Mouse (Mus musculus): ENCODE results near the gene Ahrr.

Gene Ahrr

DNA sequence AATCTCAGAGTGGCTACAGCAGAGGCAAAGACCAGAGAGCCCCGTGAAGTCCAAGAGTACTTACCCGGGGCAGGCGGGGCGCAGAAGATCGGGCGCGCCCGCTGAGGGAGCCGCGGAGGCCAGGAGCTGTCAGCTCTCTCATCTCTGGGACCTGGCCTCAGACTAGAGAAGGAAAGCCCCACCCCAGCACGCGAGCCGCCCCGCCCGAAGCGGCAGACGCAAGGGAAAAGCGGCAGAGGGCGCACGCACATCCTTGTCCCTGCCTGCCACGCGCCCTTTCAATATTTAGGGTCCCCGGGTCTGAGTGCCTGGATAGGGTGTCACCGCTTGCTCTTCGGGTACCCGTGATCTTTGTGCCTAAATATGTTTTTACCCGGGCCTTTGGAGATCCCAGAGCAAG is at the start of gene Ahrr:
Gene Ahrr, minus strand, starts transcription at position 165 of the 400 bp plus-strand sequence.
- DNase-seq: peak; percentile 42

DNA sequence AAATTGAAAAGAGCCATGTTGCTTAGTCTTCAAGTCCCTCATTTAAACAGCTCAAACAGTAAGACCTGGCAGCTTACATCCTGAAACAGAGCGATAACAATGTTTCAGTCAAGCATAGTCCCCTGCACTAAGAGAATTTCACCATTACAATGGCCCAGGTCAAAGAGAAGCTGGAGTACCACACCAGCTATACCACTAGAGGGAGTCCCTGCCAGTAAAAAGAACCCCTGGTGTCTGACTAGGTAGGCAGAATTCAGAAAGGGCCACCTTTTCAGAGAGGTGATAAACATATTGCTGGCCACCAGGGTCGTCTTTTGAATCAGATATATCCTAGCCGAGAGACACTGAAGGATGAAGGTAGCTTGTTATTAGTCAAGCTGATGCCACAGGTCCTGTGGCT is 48.9 kb upstream of the Ahrr start:
- DNase-seq: no peak

DNA sequence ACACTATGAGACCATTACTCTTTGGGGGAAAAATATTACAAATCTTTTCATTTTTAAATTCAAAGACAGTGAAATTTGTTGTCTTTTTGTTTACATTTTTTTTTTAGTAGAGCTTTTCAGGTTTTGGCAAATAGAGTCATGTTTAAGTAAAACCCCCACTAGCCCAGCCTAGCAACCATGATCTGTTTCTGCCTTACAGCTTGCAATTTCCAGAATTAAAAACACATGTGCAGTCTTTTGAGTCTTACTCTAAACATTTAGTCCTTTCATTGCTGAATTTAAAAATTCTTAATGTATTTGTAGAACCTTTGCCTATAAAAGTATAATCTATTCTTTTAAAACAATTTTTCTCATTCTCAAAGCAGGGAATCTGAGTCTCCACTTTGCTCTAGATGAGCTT is 37.2 kb upstream of the Ahrr start:
- DNase-seq: no peak

- DNase-seq: peak; percentile 81
Observed at GRCm38 (mm10) chr13:74317170-74317849, 25.2 kb upstream of the Ahrr start, which contains the start of gene Pdcd6. Gene Pdcd6 (minus strand): TSS chr13:74317580.

- DNase-seq: no peak
Observed at GRCm38 (mm10) chr13:74316789-74317169, 24.6 kb upstream of the Ahrr start.

GRCm38 (mm10) chr13:74316386-74316785 is 24.3 kb upstream of the Ahrr start:
- no peak for DNase-seq

DNA sequence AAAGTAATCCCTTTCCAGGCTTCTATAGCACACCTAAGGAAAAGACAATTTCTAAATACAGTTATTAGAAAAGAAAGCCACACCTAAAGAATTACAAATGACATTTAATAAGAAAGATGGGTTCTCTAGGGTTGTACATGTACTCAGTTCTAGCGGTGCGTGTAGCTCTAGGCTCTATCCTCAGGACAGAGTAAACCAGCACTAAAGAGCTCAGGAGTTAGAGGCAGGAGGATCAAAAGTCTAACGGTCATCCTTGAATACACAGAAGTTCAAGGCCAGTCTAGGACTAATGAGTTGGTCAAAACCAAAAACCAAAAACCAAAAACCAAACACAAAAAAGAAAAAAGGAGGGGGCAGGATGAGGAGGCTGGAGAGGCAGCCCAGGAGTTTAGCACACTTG is 22.5 kb upstream of the Ahrr start:
- no peak for DNase-seq

GRCm38 (mm10) chr13:74305780-74306179 is 13.6 kb upstream of the Ahrr start:
- no peak for DNase-seq

DNA sequence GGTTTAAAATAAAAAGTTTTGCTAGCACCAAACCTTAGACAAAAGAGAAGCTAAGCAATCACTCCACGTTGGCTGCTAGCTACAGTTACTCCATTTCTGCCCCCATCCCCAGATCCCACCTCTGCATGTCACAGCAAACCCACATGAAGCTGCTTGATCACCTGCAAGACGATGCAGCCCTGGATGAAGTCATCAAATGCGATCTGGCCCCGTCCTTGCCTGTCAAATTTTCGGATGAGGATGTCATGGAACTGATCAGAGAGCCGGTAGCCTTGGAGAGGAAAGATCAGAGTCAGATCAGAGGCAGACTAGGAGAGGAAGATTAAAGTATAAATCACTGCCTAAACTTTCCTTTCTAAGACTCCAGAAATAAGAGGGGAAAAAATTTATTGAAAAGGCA is 13.2 kb upstream of the Ahrr start:
- DNase-seq: no peak

DNA sequence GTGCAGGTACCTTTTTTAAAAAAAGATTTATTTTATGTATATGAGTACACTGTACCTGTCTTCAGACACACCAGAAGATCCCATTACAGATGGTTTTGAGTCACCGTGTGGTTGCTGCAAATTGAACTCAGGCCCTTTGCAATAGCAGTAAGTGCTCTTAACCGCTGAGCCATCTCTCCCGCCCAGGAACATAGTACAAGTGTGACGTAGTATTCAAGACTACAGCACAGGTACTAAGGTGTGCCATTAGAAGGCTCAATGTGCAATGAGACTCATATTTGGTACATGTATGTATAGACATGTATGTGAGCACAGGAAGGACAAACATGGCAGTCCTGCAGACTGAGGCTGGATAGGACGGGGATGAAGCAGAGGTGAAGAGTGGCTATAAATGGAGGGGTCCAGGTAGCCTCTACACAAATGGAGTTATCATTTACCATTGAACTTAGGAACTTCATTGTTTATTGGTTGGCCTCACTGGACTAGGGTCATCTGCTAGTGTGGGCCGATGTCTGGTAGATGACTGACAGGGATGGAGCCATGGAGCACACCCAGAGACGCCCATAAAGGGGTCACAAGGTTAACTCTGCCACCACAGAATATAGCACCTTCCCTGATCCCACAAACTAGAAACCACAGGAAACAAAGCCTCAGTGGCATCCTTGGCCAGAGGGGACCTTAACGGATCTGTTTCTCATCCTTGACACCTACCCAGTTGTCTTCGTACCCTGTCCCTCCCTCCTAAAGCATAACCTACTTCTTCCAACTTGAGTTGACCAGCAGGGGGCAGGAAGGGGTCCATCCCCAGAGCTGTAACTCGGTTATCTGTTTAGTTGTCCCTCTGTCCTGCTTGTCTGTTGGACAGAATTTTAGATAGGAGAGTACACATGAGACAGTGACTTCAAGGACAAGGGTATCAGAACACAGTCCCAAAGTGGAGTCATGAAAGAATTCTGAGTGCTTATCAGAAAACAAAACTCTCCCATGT is 10.2 kb upstream of the Ahrr start:
- DNase-seq: peak; percentile 18

DNA sequence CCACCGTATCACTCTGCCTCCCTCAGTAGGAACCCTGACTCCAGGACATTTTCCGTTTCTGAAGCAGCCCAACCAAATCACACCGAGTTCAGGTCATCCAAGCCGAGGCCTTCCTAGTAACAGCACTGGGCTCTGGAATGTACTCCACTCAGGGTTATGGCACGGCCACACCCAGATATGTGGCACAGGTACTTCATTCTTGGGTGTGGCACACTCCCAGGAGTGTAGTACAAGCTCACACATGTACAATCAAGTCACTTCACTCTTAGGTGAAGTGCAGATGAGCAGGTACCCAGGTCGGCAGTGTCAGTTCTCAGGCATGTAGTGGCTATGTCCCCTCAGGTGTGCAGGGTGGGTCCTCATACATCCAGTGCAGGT is 9.5 kb upstream of the Ahrr start:
- no peak for DNase-seq

DNA sequence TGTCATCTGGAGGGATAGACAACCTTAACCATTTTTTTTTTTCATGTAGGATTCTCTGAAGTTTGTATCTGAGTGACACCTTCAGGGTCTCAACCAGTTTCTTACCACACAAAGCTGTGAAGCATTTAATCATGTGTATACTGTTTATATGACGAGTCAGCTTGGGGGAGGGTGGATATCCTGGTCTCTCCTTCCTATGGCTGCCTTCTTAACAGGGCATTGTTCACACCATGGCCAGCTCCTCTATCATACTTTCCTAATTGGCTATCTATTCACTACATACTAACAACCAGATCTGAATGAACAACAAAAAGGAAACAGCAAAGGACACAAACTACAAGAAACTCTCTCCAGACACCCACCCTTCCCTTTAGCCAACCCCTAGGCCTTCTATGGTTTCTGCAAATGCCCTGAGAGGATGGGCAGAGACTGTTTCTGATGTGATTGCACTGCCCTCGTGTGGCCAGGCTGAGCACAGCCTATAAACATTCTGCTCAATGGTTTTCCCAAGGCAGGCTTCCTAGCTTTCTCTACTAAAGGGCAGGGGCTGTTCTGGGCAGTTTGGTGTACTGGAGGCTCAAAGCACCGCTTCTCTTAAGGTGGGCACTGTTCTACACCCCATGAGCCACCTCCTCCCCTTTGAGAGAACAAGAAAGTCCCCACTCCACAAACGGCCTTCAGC is 8.9 kb upstream of the Ahrr start:
- DNase-seq: peak; percentile 67

GRCm38 (mm10) chr13:74296376-74296775 is 4.2 kb upstream of the Ahrr start:
- DNase-seq: no peak

DNA sequence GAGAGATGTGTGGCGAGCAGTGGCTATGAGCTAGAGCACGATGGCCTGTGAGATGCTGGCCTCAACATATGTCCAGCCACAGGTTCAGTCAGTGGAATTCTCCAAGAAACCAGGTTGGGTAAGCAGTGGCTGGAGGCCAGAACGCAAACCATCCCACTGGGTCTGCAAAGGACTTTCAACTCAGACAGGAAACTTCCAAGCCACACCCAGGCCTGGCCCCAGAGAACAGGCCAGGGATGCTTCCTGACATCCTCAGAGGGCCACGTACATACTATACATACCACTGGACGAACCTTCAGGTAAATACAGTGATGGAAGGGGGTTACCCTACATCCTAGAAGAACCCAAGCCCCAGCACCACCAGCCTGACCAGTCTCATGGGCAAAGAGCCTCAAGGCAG is 2.5 kb downstream of the Ahrr start:
- DNase-seq: no peak

- no peak for DNase-seq
Observed at GRCm38 (mm10) chr13:74282299-74282698, 9.8 kb downstream of the Ahrr start.

- DNase-seq: no peak
Observed at GRCm38 (mm10) chr13:74275726-74276125, 16.4 kb downstream of the Ahrr start.

DNA sequence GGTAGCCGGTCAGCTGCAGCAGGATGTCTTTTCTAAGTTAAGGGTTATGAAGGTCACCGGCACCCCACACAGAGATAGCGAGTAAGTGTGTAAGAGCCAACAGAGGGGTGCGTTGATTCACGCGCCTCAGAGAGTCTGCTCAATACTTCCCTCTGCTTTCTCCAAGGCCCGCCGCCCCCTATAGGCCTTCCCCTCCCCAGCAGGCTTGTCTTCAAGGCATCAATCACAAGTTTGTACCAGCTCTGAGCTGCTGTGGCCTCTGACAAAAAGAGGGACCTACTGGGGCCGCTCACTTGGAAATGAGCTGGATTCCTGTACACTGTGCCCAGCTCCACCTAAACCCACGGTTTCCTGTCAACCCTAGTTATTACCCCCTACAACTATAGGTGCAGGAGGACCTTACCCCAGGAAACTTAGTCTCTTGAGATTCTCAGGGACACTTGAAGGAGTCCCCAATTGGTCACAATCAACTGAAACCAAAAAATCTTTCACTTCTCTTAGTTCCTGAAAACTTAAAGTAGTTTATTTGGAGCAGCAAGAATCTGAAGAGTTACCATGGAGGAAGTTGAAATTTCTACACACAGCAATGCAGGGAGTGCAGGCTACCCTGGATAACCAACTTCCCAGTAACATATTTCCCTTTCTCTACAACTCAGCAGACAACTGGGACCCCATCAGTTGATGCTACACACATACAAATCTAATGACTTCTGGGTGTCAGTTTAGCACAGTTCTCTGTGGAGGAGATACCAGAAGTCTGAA is 31.7 kb downstream of the Ahrr start:
- DNase-seq: peak; percentile 55

GRCm38 (mm10) chr13:74259460-74260230 is 32.5 kb downstream of the Ahrr start:
- peak; percentile 58 for DNase-seq

DNA sequence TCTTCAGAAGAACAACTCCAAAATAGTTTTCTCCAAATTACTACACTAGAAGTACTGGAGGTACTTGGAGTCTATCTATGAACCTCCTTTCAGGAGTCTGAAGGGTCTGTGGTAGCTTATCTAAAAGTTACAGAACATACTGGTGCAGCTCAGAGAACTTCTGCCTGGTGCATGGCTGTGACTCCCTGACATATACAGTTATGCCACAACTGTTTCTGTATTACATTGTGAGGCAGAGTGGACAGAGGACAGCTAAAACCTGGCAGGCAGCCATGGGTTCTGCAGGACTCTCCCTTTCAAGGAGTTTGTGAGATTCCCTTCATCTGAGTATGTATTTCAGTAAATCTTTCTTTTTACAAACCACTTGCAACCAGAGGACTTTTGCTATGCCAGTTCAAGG is 45.6 kb downstream of the Ahrr start:
- no peak for DNase-seq

DNA sequence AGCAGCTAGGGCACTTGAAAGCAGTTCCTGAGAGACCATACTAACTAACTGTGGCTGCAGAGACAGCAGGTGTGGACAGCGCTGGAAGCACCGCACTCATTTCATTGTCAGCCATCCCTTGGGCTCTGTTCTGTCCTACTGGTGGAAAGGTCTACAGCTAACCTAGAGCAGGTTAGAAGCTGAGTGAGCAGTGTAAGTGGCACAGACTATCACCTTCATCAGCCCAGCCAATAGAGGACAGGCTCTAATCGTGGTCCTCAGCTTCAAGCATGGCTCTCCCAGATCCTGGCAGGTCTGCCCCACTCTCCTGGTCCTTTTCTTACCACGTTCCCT is 46.3 kb downstream of the Ahrr start:
- DNase-seq: no peak

- peak; percentile 65 for DNase-seq
Observed at GRCm38 (mm10) chr13:74245214-74245898, 46.8 kb downstream of the Ahrr start.
